Mouse (Mus musculus): Measurements from ENCODE around the gene Pum2.

- no peak for TF ChIP-seq FLI1 (IDR thresholded peaks at IDR 0.05; ENCODE audit: low read length)
- no peak for TF ChIP-seq GATA1 (IDR thresholded peaks at IDR 0.05; ENCODE audit: borderline replicate concordance, low read length)
These were observed 86.6 kb downstream of the Pum2 start for GRCm38 (mm10) chr12:8760561-8760960.

Measured in megakaryocyte, embryonic 14.5 days (primary cell).